Mouse (Mus musculus) mesoderm, embryonic 11.5 days (tissue): ENCODE results near the gene Tbc1d1.
"Not testable (repeated sequence)": the region's sequence is repeated elsewhere in the genome, so short reads cannot be mapped to it uniquely, and the experiment has no call there.

Experiments used
- DNase-seq: peaks from one replicate; pipeline ENCODE4 v3.0.0-alpha.2; 2012; ENCODE audit warnings: low read depth, low spot score

Tbc1d1 gene

GRCm38 (mm10) chr5:64314288-64315052 lies 158.4 kb downstream of the Tbc1d1 start:
- no peak for DNase-seq

- DNase-seq = no peak
These were observed 159.0 kb downstream of the Tbc1d1 start for GRCm38 (mm10) chr5:64315088-64315487.

- DNase-seq = no peak
These were observed 167.2 kb downstream of the Tbc1d1 start for GRCm38 (mm10) chr5:64323286-64323685.

- no peak for DNase-seq
These were observed 168.2 kb downstream of the Tbc1d1 start for GRCm38 (mm10) chr5:64324353-64324752.

- no peak for DNase-seq
These were observed 168.8 kb downstream of the Tbc1d1 start for GRCm38 (mm10) chr5:64324920-64325319.

- DNase-seq = no peak
These were observed 169.7 kb downstream of the Tbc1d1 start for GRCm38 (mm10) chr5:64325741-64326355.

GRCm38 (mm10) chr5:64326427-64327181 lies 170.5 kb downstream of the Tbc1d1 start:
- no peak for DNase-seq

- DNase-seq = no peak
These were observed 171.3 kb downstream of the Tbc1d1 start for GRCm38 (mm10) chr5:64327212-64327902.

- no peak for DNase-seq
These were observed 180.8 kb downstream of the Tbc1d1 start for GRCm38 (mm10) chr5:64336767-64337408.

GRCm38 (mm10) chr5:64338795-64339194 lies 182.7 kb downstream of the Tbc1d1 start:
- not testable (repeated sequence) for DNase-seq

GRCm38 (mm10) chr5:64340366-64340765 lies 184.3 kb downstream of the Tbc1d1 start:
- no peak for DNase-seq

- no peak for DNase-seq
These were observed 185.6 kb downstream of the Tbc1d1 start for GRCm38 (mm10) chr5:64341671-64342070.

GRCm38 (mm10) chr5:64342138-64342537 lies 186.0 kb downstream of the Tbc1d1 start:
- no peak for DNase-seq

- no peak for DNase-seq
These were observed 188.0 kb downstream of the Tbc1d1 start for GRCm38 (mm10) chr5:64343972-64344700.

GRCm38 (mm10) chr5:64345181-64345735 lies 189.2 kb downstream of the Tbc1d1 start:
- no peak for DNase-seq

- DNase-seq = no peak
These were observed 189.7 kb downstream of the Tbc1d1 start for GRCm38 (mm10) chr5:64345761-64346160.

- no peak for DNase-seq
These were observed 190.3 kb downstream of the Tbc1d1 start for GRCm38 (mm10) chr5:64346343-64346885.

GRCm38 (mm10) chr5:64348166-64348565 lies 192.1 kb downstream of the Tbc1d1 start:
- DNase-seq = no peak

GRCm38 (mm10) chr5:64348780-64349179 lies 192.7 kb downstream of the Tbc1d1 start:
- DNase-seq = no peak

- no peak for DNase-seq
These were observed 195.9 kb downstream of the Tbc1d1 start for GRCm38 (mm10) chr5:64351968-64352367.
